Mouse (Mus musculus): ENCODE results near the gene S100a7a. TPM values are rescaled to one million over a fixed set of nuclear protein-coding genes. Genes with fewer than 3 reads are reported as not detected.

The S100a7a gene
- total RNA-seq (2023) = 1 to 10 TPM; 1.4 to 1.6 TPM

GRCm38 (mm10) chr3:90653717-90654116 lies at the start of gene S100a7a:
TSS of gene S100a7a (plus strand) at chr3:90654017.

GRCm38 (mm10) chr3:90608223-90608622 lies 45.6 kb upstream of the S100a7a start, which contains the start of gene S100a5:
TSS of gene S100a5 (plus strand) at chr3:90608523.

GRCm38 (mm10) chr3:90612728-90613291 lies 41.0 kb upstream of the S100a7a start, which contains the start of gene S100a6:
TSS of gene S100a6 (plus strand) at chr3:90612882.

GRCm38 (mm10) chr3:90668846-90669245 lies 15.0 kb downstream of the S100a7a start, which contains the start of gene S100a8:
TSS of gene S100a8 (plus strand) at chr3:90668978.

GRCm38 (mm10) chr3:90695613-90696012 lies 41.8 kb downstream of the S100a7a start, which contains the start of gene S100a9:
TSS of gene S100a9 (minus strand) at chr3:90695721.

Other genes with a start within 250 kb of the S100a7a start
- 10 to 100 TPM; 41.6 to 47.1 TPM for gene Ints3, start 220.4 kb upstream of the S100a7a start, total RNA-seq (2023)
- gene Npr1, start 188.2 kb upstream of the S100a7a start, total RNA-seq (2023) = under 1 TPM; 0.24 to 0.53 TPM
- 10 to 100 TPM; 48.3 to 54.9 TPM for gene Ilf2, start 177.9 kb upstream of the S100a7a start, total RNA-seq (2023)
- gene Snapin, start 163.0 kb upstream of the S100a7a start, total RNA-seq (2023) = 10 to 100 TPM; 29.9 to 34.6 TPM
- gene Chtop, start 144.5 kb upstream of the S100a7a start, total RNA-seq (2023) = 10 to 100 TPM; 71.9 to 85.5 TPM
- 10 to 100 TPM; 20.7 to 24.0 TPM for gene S100a1, start 139.6 kb upstream of the S100a7a start, total RNA-seq (2023)
- gene S100a13, start 139.6 kb upstream of the S100a7a start, total RNA-seq (2023) = 10 to 100 TPM; 37.9 to 38.8 TPM
- gene S100a14, start 127.2 kb upstream of the S100a7a start, total RNA-seq (2023) = under 1 TPM in 1 of 2 experiments, not detected in 1; 0.69 TPM
- not detected for gene S100a16, start 116.8 kb upstream of the S100a7a start, total RNA-seq (2023)
- gene S100a3, start 93.4 kb upstream of the S100a7a start, total RNA-seq (2023) = 1 to 10 TPM; 5.8 to 6.8 TPM
- 1 to 10 TPM; 1.6 to 3.5 TPM for gene S100a2, start 63.8 kb upstream of the S100a7a start, total RNA-seq (2023)
- gene Gm42674, start 52.1 kb upstream of the S100a7a start, total RNA-seq (2023) = not detected
- gene S100a4, start 50.2 kb upstream of the S100a7a start, total RNA-seq (2023) = 100 to 1,000 TPM; 261 to 505 TPM
- not detected for gene S100a5, start 45.5 kb upstream of the S100a7a start, total RNA-seq (2023)
- 1,000 to 10,000 TPM; 1,472 to 1,540 TPM for gene S100a6, start 41.1 kb upstream of the S100a7a start, total RNA-seq (2023)
- over 10,000 TPM; 44,455 to 51,539 TPM for gene S100a8, start 15.0 kb downstream of the S100a7a start, total RNA-seq (2023)
- over 10,000 TPM; 52,893 to 61,962 TPM for gene S100a9, start 41.7 kb downstream of the S100a7a start, total RNA-seq (2023)
- gene Pglyrp4, start 72.9 kb downstream of the S100a7a start, total RNA-seq (2023) = 1 to 10 TPM in 1 of 2 experiments, under 1 TPM in 1; 0.55 to 1.7 TPM
- not detected for gene Gm5849, start 123.9 kb downstream of the S100a7a start, total RNA-seq (2023)

Measured in neutrophil, adult 59 days (primary cell).